Mouse (Mus musculus): ENCODE measurements at regions not wholly inside any gene's neighbourhood (a gene's known extent, or its start where the extent isn't known, plus 50 kb on each side); places are given as distances from the start of the nearest gene placed in this dataset.

DNA sequence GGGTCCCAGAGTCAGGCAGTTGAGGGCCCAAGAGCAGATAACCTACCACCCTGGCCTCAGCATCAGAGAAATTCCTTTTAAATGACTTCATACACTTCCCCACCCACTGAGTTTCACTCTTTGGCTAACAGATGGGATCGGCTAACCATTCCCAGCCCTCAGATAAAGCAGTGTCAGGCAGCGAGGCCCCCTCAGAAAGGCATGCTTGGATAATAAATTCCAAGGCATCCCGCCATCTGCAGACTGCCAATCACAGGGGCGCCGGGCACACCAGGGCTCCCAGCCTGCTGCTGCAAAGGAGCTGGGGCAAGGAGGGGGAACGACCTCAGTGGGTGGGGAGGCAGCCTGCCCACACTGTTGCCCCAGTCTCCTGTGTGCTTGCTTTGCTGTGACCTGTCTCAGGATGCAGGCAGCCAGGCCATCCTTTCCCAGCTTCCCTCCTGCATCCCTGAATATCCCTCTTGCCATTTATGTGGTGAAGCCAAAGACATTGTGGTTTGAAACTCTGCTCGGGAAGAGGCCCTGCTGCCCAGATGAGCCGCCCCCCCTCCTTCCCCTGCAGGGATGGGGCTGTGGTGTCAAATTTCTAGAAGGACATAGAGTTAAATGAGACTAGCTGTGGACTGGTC lies 143.6 kb downstream of the Gm26897 start:
- H3K9me3 ChIP-seq (replicated peaks; ENCODE audit: insufficient read depth, low read length) = no peaks in the 10 kb centered on the region
- no peak for TF ChIP-seq POLR2AphosphoS2 (IDR thresholded peaks at IDR 0.05; ENCODE audit: low read length)
- no peak for TF ChIP-seq ETS1 (IDR thresholded peaks at IDR 0.05; ENCODE audit: low read depth, low read length)
- TF ChIP-seq GATA1 (IDR thresholded peaks at IDR 0.05; ENCODE audit: low read depth, low read length) = no peak
- no peak for TF ChIP-seq SMC3 (IDR thresholded peaks at IDR 0.05; ENCODE audit: low read depth, low read length)
- TF ChIP-seq CHD1 (IDR thresholded peaks at IDR 0.05; ENCODE audit: low read depth, low read length) = no peak
- TF ChIP-seq CHD2 (IDR thresholded peaks at IDR 0.05; ENCODE audit: low read length) = no peak
- TF ChIP-seq ZNF384 (IDR thresholded peaks at IDR 0.05; ENCODE audit: low read depth, low read length) = no peak
- no peak for TF ChIP-seq ELF1 (IDR thresholded peaks at IDR 0.05; ENCODE audit: low read depth, low read length)
- TF ChIP-seq GABPA (IDR thresholded peaks at IDR 0.05; ENCODE audit: low read depth, low read length) = no peak
- TF ChIP-seq MEF2A (IDR thresholded peaks at IDR 0.05; ENCODE audit: extremely low read depth, insufficient replicate concordance, low read depth, low read length, poor library complexity, severe bottlenecking) = no peak
- no peak overlapping the region for H3K9ac ChIP-seq (ENCODE audit: control insufficient read depth, low read depth, low read length, poor library complexity, severe bottlenecking)
- no peaks in the 10 kb centered on the region for H3K36me3 ChIP-seq (ENCODE audit: control insufficient read depth in 1 of 2, insufficient read depth in 2 of 2, low read length in 2 of 2)
- H3K27me3 ChIP-seq (ENCODE audit: control insufficient read depth in 1 of 2, insufficient read depth in 2 of 2, low read length in 2 of 2) = no peaks in the 10 kb centered on the region; a peak in 1 of 4 replicates
- H3K79me2 ChIP-seq (ENCODE audit: control insufficient read depth, insufficient read depth, low read length, poor library complexity) = no peaks in the 10 kb centered on the region
- no peak overlapping the region for H3K4me3 ChIP-seq (ENCODE audit: control insufficient read depth in 1 of 2, insufficient read depth in 1 of 2, low read depth in 2 of 2, low read length in 2 of 2)
- H3K27ac ChIP-seq (ENCODE audit: control insufficient read depth, low read depth, low read length) = no peak overlapping the region
- no peak for DNase-seq (ENCODE audit: low read depth, low spot score)
- no peaks in the 10 kb centered on the region for H3K4me1 ChIP-seq (ENCODE audit: control insufficient read depth in 1 of 2, insufficient read depth in 2 of 2, low read length in 2 of 2)

DNA sequence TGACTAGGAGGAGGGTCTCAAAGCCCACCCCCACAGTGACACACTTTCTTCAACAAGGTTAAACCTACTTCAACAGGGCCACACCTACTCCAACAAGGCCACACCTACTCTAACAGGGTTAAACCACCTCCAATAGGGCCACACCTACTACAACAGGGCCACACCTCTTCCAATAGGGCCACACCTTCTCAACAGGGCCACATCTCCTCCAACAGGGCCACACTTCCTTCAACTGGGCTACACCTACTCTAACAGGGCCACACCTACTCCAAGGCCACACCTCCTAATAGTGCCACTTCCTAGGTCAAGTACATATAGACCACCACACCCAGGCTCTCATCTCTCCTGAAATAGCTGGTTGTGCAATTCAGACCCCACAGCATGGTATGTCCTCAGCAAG lies 145.3 kb downstream of the Gm26897 start:
- TF ChIP-seq ZMIZ1 (IDR thresholded peaks at IDR 0.05; ENCODE audit: low read depth, low read length) (no peak), USF1 (IDR thresholded peaks at IDR 0.05; ENCODE audit: low read depth, low read length) (no peak), RAD21 (IDR thresholded peaks at IDR 0.05; ENCODE audit: low read depth, low read length) (no peak), CHD2 (IDR thresholded peaks at IDR 0.05; ENCODE audit: low read length) (no peak), EP300 (IDR thresholded peaks at IDR 0.05; ENCODE audit: low read depth in 1 of 2, low read length in 2 of 2) (no peak), NRF1 (IDR thresholded peaks at IDR 0.05; ENCODE audit: insufficient read depth, low read depth, low read length, poor library complexity, severe bottlenecking) (no peak), CTCF (IDR thresholded peaks at IDR 0.05 in 2 of 3, conservative IDR thresholded peaks at IDR 0.05 in 1 of 3; ENCODE audit: control insufficient read depth in 1 of 3, insufficient read depth in 1 of 3, low read depth in 2 of 3, low read length in 3 of 3, poor library complexity in 1 of 3, severe bottlenecking in 1 of 3) (no peak), TAL1 (IDR thresholded peaks at IDR 0.05; ENCODE audit: low read length) (no peak), ELF1 (IDR thresholded peaks at IDR 0.05; ENCODE audit: low read depth, low read length) (no peak), POLR2A (IDR thresholded peaks at IDR 0.05; ENCODE audit: control insufficient read depth in 1 of 2, insufficient read depth in 1 of 2, low read depth in 1 of 2, low read length in 2 of 2, poor library complexity in 1 of 2) (no peak), USF2 (IDR thresholded peaks at IDR 0.05; ENCODE audit: borderline replicate concordance in 1 of 2, insufficient read depth in 1 of 2, low read depth in 1 of 2, low read length in 2 of 2) (no peak), RCOR1 (IDR thresholded peaks at IDR 0.05; ENCODE audit: low read depth, low read length) (no peak)
- no peak overlapping the region for H3K9ac ChIP-seq (ENCODE audit: control insufficient read depth, low read depth, low read length, poor library complexity, severe bottlenecking)
- no peak overlapping the region for H3K27ac ChIP-seq (ENCODE audit: control insufficient read depth, low read depth, low read length)
- no peaks in the 10 kb centered on the region for H3K9me3 ChIP-seq (replicated peaks; ENCODE audit: insufficient read depth, low read length)
- H3K4me3 ChIP-seq (ENCODE audit: control insufficient read depth in 1 of 2, insufficient read depth in 1 of 2, low read depth in 2 of 2, low read length in 2 of 2) = no peak overlapping the region
- H3K36me3 ChIP-seq (ENCODE audit: control insufficient read depth in 1 of 2, insufficient read depth in 2 of 2, low read length in 2 of 2) = no peaks in the 10 kb centered on the region
- no peaks in the 10 kb centered on the region for H3K79me2 ChIP-seq (ENCODE audit: control insufficient read depth, insufficient read depth, low read length, poor library complexity)
- DNase-seq (ENCODE audit: low read depth, low spot score) = no peak
- H3K27me3 ChIP-seq (ENCODE audit: control insufficient read depth in 1 of 2, insufficient read depth in 2 of 2, low read length in 2 of 2) = no peaks in the 10 kb centered on the region; a peak in 1 of 4 replicates
- H3K4me1 ChIP-seq (ENCODE audit: control insufficient read depth in 1 of 2, insufficient read depth in 2 of 2, low read length in 2 of 2) = no peaks in the 10 kb centered on the region
